Mouse (Mus musculus): Measurements from ENCODE around the gene Pxmp4. TPM values are rescaled to one million over a fixed set of nuclear protein-coding genes. Genes with fewer than 3 reads are reported as not detected.

Gene Pxmp4
- total and polyA plus RNA-seq, 2 experiments from 2014 or later: 40.0 to 97.5 TPM

DNA sequence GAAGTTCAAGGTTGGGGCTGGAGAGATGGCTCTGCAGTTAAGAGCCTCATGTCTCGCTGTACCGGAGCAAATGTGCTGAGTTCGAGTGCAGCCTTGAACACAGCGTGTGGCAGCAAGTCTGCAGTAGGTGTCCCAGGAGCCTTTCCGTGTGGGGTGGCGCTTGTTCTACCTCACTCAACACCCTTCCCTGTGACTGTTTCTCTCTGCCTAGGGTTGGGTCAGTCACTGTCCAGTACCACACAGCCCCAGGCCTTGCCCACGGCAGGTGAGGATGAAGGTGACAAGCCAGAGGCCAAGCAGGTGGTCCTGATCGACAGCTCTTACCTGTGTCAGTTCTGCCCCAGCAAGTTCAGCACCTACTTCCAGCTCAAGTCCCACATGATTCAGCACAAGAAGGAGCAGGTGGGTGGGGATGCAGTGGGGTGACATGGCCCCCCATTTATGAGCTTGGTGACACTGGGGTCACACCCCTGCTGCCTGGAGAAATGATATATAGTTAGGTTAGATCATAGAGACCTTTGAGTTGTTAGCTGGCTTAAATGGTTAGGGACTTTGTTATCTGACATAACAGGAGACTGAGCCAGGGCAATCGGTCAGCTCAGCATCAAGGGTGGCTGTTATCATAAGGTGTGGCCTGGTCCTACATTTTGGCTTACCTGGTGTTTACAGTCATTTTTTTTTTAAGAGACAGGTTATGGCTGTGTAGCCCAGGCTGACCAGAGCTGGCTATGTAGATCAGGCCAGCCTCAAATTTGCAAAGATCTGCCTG, 30.6 kb upstream of the Pxmp4 start:
- Histone ChIP-seq H3K4me3 (ENCODE audit: low read depth, low read length) (no peak overlapping the region), H3K9ac (replicated peaks; ENCODE audit: low read depth, low read length) (no peak overlapping the region), H3K27ac (ENCODE audit: low read depth) (no peak overlapping the region), H3K36me3 (replicated peaks; ENCODE audit: control insufficient read depth, insufficient read depth, low read length) (peaks cover 55% of the 10 kb centered on the region), H3K27me3 (ENCODE audit: control insufficient read depth, insufficient read depth, low read length) (no peaks in the 10 kb centered on the region), H3K4me1 (ENCODE audit: control insufficient read depth, insufficient read depth) (no peaks in the 10 kb centered on the region), H3K9me3 (replicated peaks; ENCODE audit: control insufficient read depth, low read length) (no peaks in the 10 kb centered on the region), H3K4me2 (ENCODE audit: low read depth, low read length) (no peak overlapping the region)
- no peak for ATAC-seq (ENCODE audit: insufficient read depth, low read depth)
- 88% methylated on average over 9 of the region's 9 CpGs for WGBS
- no peak for TF ChIP-seq EP300 (IDR thresholded peaks at IDR 0.05; ENCODE audit: low read depth)
- no peak for TF ChIP-seq CTCF (IDR thresholded peaks at IDR 0.05; ENCODE audit: low read depth)
- DNase-seq (ENCODE audit: low spot score): no peak

DNA sequence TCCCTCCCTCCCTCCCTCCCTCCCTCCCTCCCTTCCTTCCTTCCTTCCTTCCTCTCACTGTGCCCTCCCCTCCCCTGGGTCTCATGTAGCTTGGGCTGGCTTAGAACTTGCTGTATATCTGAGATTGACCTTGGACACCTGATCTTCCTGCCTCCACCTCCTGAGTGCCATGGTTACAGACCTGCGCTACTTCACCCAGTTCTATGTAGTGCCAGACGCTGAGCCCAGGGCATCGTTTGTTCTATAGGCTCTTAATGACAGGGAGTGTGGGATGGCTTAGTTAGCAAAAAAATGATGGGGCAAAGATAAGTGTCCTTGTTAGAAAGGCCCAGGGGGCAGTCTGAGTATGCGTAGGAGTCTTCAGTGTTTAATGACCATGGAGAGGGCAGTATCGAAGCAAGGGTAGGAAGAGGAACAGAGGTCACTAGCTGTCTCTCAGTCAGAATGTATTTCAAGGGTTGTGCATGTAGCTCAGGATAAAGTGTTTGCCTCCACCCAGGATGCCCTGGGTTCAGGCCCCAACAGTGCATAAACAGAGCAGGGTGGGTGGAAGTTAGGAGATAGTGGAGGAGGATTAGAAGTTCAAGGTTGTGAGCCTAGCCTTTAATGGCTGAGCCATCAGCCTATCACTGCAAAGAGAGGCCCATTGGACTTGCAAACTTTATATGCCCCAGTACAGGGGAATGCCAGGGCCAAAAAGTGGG, 29.7 kb upstream of the Pxmp4 start:
- no peak for TF ChIP-seq CTCF (IDR thresholded peaks at IDR 0.05; ENCODE audit: low read depth)
- no peak for TF ChIP-seq EP300 (IDR thresholded peaks at IDR 0.05; ENCODE audit: low read depth)
- 85% methylated on average over 5 of the region's 5 CpGs for WGBS
- ATAC-seq (ENCODE audit: insufficient read depth, low read depth): no peak

DNA sequence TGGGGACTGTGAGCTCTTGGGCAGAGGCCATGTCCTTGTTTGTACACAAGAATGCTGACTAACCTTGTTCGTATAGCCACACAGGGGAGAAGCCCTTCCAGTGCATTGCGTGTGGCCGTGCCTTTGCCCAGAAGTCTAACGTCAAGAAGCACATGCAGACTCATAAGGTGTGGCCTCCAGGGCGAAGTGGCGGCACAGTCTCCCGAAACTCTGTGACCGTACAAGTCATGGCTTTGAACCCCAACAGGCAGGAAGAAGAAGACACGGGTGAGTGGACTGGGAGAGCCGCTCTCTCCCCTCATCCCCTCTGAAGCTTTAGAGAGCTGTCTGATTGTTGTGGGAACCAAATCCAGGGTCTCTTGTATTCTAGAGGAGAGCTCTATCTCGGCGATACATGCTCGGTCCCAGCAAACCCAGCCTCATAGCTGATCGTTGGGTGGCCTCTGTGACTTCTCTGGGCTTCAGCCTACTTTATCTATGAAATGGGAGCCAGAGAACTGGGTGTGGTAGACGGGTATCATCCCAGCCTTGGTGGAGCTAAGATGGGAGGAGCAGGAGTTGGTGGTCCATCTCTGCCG, 28.8 kb upstream of the Pxmp4 start:
- DNase-seq (ENCODE audit: low spot score) (no peak), ATAC-seq (ENCODE audit: insufficient read depth, low read depth) (no peak)
- TF ChIP-seq CTCF (IDR thresholded peaks at IDR 0.05; ENCODE audit: low read depth) (no peak), EP300 (IDR thresholded peaks at IDR 0.05; ENCODE audit: low read depth) (no peak)
- Histone ChIP-seq H3K27ac (ENCODE audit: low read depth) (no peak overlapping the region), H3K4me1 (ENCODE audit: control insufficient read depth, insufficient read depth) (no peaks in the 10 kb centered on the region), H3K27me3 (ENCODE audit: control insufficient read depth, insufficient read depth, low read length) (no peaks in the 10 kb centered on the region), H3K36me3 (replicated peaks; ENCODE audit: control insufficient read depth, insufficient read depth, low read length) (peaks cover 46% of the 10 kb centered on the region), H3K9ac (replicated peaks; ENCODE audit: low read depth, low read length) (no peak overlapping the region), H3K4me2 (ENCODE audit: low read depth, low read length) (no peak overlapping the region), H3K4me3 (ENCODE audit: low read depth, low read length) (no peak overlapping the region), H3K9me3 (replicated peaks; ENCODE audit: control insufficient read depth, low read length) (no peaks in the 10 kb centered on the region)
- 88% methylated on average over 16 of the region's 16 CpGs for whole genome bisulfite sequencing

More for the DNA sequence above, 29.7 kb upstream of the Pxmp4 start:
- no peaks in the 10 kb centered on the region for H3K27me3 ChIP-seq (ENCODE audit: control insufficient read depth, insufficient read depth, low read length)
- H3K4me3 ChIP-seq (ENCODE audit: low read depth, low read length): no peak overlapping the region
- H3K4me1 ChIP-seq (ENCODE audit: control insufficient read depth, insufficient read depth): no peaks in the 10 kb centered on the region
- no peak overlapping the region for H3K4me2 ChIP-seq (ENCODE audit: low read depth, low read length)
- H3K9ac ChIP-seq (replicated peaks; ENCODE audit: low read depth, low read length): no peak overlapping the region
- DNase-seq (ENCODE audit: low spot score): no peak
- no peaks in the 10 kb centered on the region for H3K9me3 ChIP-seq (replicated peaks; ENCODE audit: control insufficient read depth, low read length)
- H3K36me3 ChIP-seq (replicated peaks; ENCODE audit: control insufficient read depth, insufficient read depth, low read length): peaks cover 47% of the 10 kb centered on the region
- H3K27ac ChIP-seq (ENCODE audit: low read depth): no peak overlapping the region

DNA sequence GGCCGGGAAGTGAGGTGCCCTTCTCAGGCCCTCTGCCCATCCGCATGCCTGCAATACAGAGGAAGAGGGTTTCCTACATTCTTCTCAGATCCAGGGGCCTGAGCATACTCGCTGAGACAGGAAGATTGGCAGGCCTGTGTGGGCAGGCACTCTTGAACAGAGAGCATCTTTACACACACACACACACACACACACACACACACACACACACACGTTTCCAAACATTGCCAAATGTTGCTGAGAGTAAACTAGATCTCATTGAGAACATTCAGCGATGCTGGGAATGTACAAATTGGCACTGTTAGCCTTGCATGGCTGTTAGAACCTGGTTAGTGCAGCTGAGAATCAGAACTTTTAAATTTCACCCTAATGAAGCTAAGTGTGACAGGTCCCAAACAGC, 27.0 kb upstream of the Pxmp4 start:
- WGBS: 81% methylated on average over 5 of the region's 5 CpGs
- no peak overlapping the region for H3K4me2 ChIP-seq (ENCODE audit: low read depth, low read length)

DNA sequence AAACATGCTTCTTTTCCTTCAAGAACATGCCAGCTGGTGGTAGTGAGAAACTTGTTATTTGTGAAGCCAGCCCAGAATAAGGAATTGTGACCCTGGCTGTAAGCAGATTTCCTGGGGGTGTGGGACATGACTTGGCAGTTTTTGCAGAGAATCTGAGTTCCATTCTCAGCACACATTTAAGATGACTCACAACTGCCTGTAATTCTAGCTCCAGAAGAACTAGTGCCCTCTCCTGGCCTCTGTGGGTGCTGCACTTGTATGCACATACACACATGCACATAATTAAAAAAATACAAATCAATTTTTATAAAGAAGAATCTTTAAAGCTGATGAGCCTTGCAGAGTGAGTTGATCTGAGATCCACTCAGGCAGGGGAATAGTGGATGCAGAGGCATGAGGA, 20.6 kb upstream of the Pxmp4 start:
- ATAC-seq (ENCODE audit: insufficient read depth, low read depth) (no peak), DNase-seq (ENCODE audit: low spot score) (no peak)
- no peak overlapping the region for H3K4me2 ChIP-seq (ENCODE audit: low read depth, low read length)
- no peak overlapping the region for H3K4me3 ChIP-seq (ENCODE audit: low read depth, low read length)
- H3K4me1 ChIP-seq (ENCODE audit: control insufficient read depth, insufficient read depth): no peaks in the 10 kb centered on the region
- no peak overlapping the region for H3K9ac ChIP-seq (replicated peaks; ENCODE audit: low read depth, low read length)
- peaks cover 21% of the 10 kb centered on the region for H3K36me3 ChIP-seq (replicated peaks; ENCODE audit: control insufficient read depth, insufficient read depth, low read length)
- H3K27me3 ChIP-seq (ENCODE audit: control insufficient read depth, insufficient read depth, low read length): no peaks in the 10 kb centered on the region
- no peak for TF ChIP-seq CTCF (IDR thresholded peaks at IDR 0.05; ENCODE audit: low read depth)
- no peaks in the 10 kb centered on the region for H3K9me3 ChIP-seq (replicated peaks; ENCODE audit: control insufficient read depth, low read length)
- no peak overlapping the region for H3K27ac ChIP-seq (ENCODE audit: low read depth)

More for the DNA sequence above, 27.0 kb upstream of the Pxmp4 start:
- Histone ChIP-seq H3K9me3 (replicated peaks; ENCODE audit: control insufficient read depth, low read length) (no peaks in the 10 kb centered on the region), H3K27ac (ENCODE audit: low read depth) (no peak overlapping the region), H3K4me3 (ENCODE audit: low read depth, low read length) (no peak overlapping the region), H3K27me3 (ENCODE audit: control insufficient read depth, insufficient read depth, low read length) (no peaks in the 10 kb centered on the region), H3K4me1 (ENCODE audit: control insufficient read depth, insufficient read depth) (no peaks in the 10 kb centered on the region), H3K36me3 (replicated peaks; ENCODE audit: control insufficient read depth, insufficient read depth, low read length) (peaks cover 40% of the 10 kb centered on the region), H3K9ac (replicated peaks; ENCODE audit: low read depth, low read length) (no peak overlapping the region)
- no peak for DNase-seq (ENCODE audit: low spot score)
- ATAC-seq (ENCODE audit: insufficient read depth, low read depth): no peak
- TF ChIP-seq EP300 (IDR thresholded peaks at IDR 0.05; ENCODE audit: low read depth): no peak
- TF ChIP-seq CTCF (IDR thresholded peaks at IDR 0.05; ENCODE audit: low read depth): no peak
